Mouse (Mus musculus) G1E (cell line): ENCODE measurements at regions not wholly inside any gene's neighbourhood (a gene's known extent, or its start where the extent isn't known, plus 50 kb on each side); places are given as distances from the start of the nearest gene placed in this dataset.

ENCODE experiments used
- ATAC-seq: 2 replicates; pipeline ENCODE4 v1.8.0; 2016; ENCODE audit warnings: mild to moderate bottlenecking; ENCODE audit not compliant: insufficient number of reproducible peaks, poor library complexity, low FRiP score, severe bottlenecking; ENCODE audit errors: extremely low read depth
- DNase-seq: peaks from one replicate; pipeline ENCODE4 v3.0.0; 2012; ENCODE audit warnings: low spot score
- H3K27me3 ChIP-seq: 2 replicates; pipeline ENCODE4 v1.6.1; 2012; ENCODE audit warnings: mild to moderate bottlenecking, low read length, inconsistent platforms; ENCODE audit not compliant: insufficient read depth
- H3K36me3 ChIP-seq: replicated peaks from 2 replicates; pipeline ENCODE3; 2012; ENCODE audit warnings: mild to moderate bottlenecking, inconsistent platforms
- H3K4me1 ChIP-seq: 2 replicates; pipeline ENCODE4 v1.6.1; 2012; ENCODE audit warnings: low read depth, low read length, inconsistent platforms, mixed read lengths; ENCODE audit not compliant: insufficient read depth
- H3K4me3 ChIP-seq: 2 replicates; pipeline ENCODE4 v1.5.1; 2012; ENCODE audit warnings: low read depth, mild to moderate bottlenecking, inconsistent platforms, low read length, moderate library complexity, mixed read lengths
- H3K9me3 ChIP-seq: replicated peaks from 2 replicates; pipeline ENCODE4 v1.6.1; 2012; ENCODE audit warnings: inconsistent platforms
- CTCF ChIP-seq: IDR thresholded peaks from 2 replicates; pipeline ENCODE4 v1.5.1; 2012; ENCODE audit warnings: low read depth, low read length, inconsistent platforms, mixed read lengths
- GATA1 ChIP-seq: IDR thresholded peaks from 2 replicates; pipeline ENCODE4 v1.6.1; 2012; ENCODE audit warnings: borderline replicate concordance, low read length, inconsistent platforms, mixed read lengths
- GATA2 ChIP-seq: IDR thresholded peaks from 2 replicates; pipeline ENCODE4 v1.6.1; 2012; ENCODE audit warnings: low read depth, low read length, inconsistent platforms, borderline replicate concordance
- POLR2AphosphoS5 ChIP-seq: IDR thresholded peaks from 2 replicates; pipeline ENCODE4 v1.6.1; 2012; ENCODE audit warnings: low read depth, low read length, inconsistent platforms; ENCODE audit not compliant: insufficient replicate concordance
- TAL1 ChIP-seq: conservative IDR thresholded peaks from 2 replicates; pipeline ENCODE4 v1.6.1; 2012; ENCODE audit warnings: low read depth, low read length, inconsistent platforms, mixed read lengths

- ATAC-seq (no peak), DNase-seq (no peak)
- TF ChIP-seq POLR2AphosphoS5: no peak
- no peak for TF ChIP-seq TAL1
- no peak for TF ChIP-seq GATA2
- no peak for TF ChIP-seq CTCF
- no peak for TF ChIP-seq GATA1
- Histone ChIP-seq H3K9me3 (no peaks in the 10 kb centered on the region), H3K4me1 (peaks cover 20% of the 10 kb centered on the region), H3K36me3 (no peaks in the 10 kb centered on the region), H3K27me3 (peaks cover 12% of the 10 kb centered on the region), H3K4me3 (no peak overlapping the region)
Observed at GRCm38 (mm10) chr8:36312963-36313362, 547.4 kb downstream of the Gm19410 start.

GRCm38 (mm10) chr8:36318396-36318795 is 552.8 kb downstream of the Gm19410 start:
- DNase-seq (no peak), ATAC-seq (no peak)
- H3K9me3 ChIP-seq: no peaks in the 10 kb centered on the region
- H3K36me3 ChIP-seq: no peaks in the 10 kb centered on the region
- H3K4me3 ChIP-seq: no peak overlapping the region
- peaks cover 40% of the 10 kb centered on the region for H3K4me1 ChIP-seq
- TF ChIP-seq GATA2 (no peak), TAL1 (no peak), CTCF (no peak), GATA1 (no peak), POLR2AphosphoS5 (no peak)
- no peaks in the 10 kb centered on the region for H3K27me3 ChIP-seq

GRCm38 (mm10) chr8:36318884-36319283 is 553.3 kb downstream of the Gm19410 start:
- no peak overlapping the region for H3K4me3 ChIP-seq
- TF ChIP-seq GATA1 (no peak), CTCF (no peak), POLR2AphosphoS5 (no peak), TAL1 (no peak), GATA2 (no peak)
- peaks cover 40% of the 10 kb centered on the region for H3K4me1 ChIP-seq
- H3K27me3 ChIP-seq: no peaks in the 10 kb centered on the region
- no peaks in the 10 kb centered on the region for H3K36me3 ChIP-seq
- DNase-seq (no peak), ATAC-seq (no peak)
- no peaks in the 10 kb centered on the region for H3K9me3 ChIP-seq

- TF ChIP-seq GATA1 (no peak), GATA2 (no peak), POLR2AphosphoS5 (no peak), CTCF (no peak), TAL1 (no peak)
- no peaks in the 10 kb centered on the region for H3K36me3 ChIP-seq
- H3K27me3 ChIP-seq: no peaks in the 10 kb centered on the region
- peaks cover 40% of the 10 kb centered on the region for H3K4me1 ChIP-seq
- no peak overlapping the region for H3K4me3 ChIP-seq
- no peaks in the 10 kb centered on the region for H3K9me3 ChIP-seq
- no peak for DNase-seq
- no peak; the same call in 1 of the 2 replicates for ATAC-seq
Observed at GRCm38 (mm10) chr8:36319314-36319959, 553.8 kb downstream of the Gm19410 start.

- no peak for TF ChIP-seq CTCF
- TF ChIP-seq TAL1: no peak
- no peak for TF ChIP-seq GATA2
- TF ChIP-seq POLR2AphosphoS5: no peak
- TF ChIP-seq GATA1: no peak
- ATAC-seq (no peak; the same call in 1 of the 2 replicates), DNase-seq (no peak)
- H3K27me3 ChIP-seq: no peaks in the 10 kb centered on the region
- no peak overlapping the region; the same call in 1 of the 2 replicates for H3K4me3 ChIP-seq
- H3K9me3 ChIP-seq: no peaks in the 10 kb centered on the region
- no peaks in the 10 kb centered on the region for H3K36me3 ChIP-seq
- H3K4me1 ChIP-seq: peaks cover 48% of the 10 kb centered on the region
Observed at GRCm38 (mm10) chr8:36322125-36322524, 556.5 kb downstream of the Gm19410 start.

- ATAC-seq: no peak
- H3K4me3 ChIP-seq: no peak overlapping the region
- no peaks in the 10 kb centered on the region for H3K9me3 ChIP-seq
- H3K27me3 ChIP-seq: no peaks in the 10 kb centered on the region
- TF ChIP-seq GATA2: no peak
- no peak for TF ChIP-seq CTCF
- TF ChIP-seq POLR2AphosphoS5: no peak
- no peak for TF ChIP-seq GATA1
- DNase-seq: no peak
- H3K4me1 ChIP-seq: peaks cover 48% of the 10 kb centered on the region
- no peaks in the 10 kb centered on the region for H3K36me3 ChIP-seq
Observed at GRCm38 (mm10) chr8:36322578-36322977, 557.0 kb downstream of the Gm19410 start.
